Mouse (Mus musculus) urinary bladder, postnatal 4 days (tissue): ENCODE results near the gene Pclo.
"Not testable (repeated sequence)": the region's sequence is repeated elsewhere in the genome, so short reads cannot be mapped to it uniquely, and the experiment has no call there.

Experiments used
- DNase-seq, 2 experiments: peaks; one replicate each; pipeline ENCODE4 v3.0.0; 2021 to 2022; ENCODE audit warnings: low spot score in 2 of 2

Gene Pclo

DNA sequence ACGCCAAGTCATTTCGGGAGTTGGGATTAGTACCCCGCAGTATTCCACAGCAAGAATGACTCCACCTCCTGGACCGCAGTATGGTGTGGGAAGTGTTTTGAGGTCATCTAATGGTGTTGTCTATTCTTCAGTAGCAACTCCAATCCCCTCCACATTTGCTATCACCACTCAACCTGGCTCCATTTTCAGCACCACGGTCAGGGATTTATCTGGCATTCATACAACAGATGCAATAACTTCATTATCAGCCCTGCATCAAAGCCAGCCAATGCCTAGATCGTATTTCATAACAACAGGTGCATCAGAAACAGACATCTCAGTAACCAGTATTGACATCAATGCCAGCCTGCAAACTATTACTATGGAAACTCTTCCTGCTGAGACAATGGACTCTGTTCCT lies 165.7 kb downstream of the Pclo start:
- DNase-seq: no peak

DNA sequence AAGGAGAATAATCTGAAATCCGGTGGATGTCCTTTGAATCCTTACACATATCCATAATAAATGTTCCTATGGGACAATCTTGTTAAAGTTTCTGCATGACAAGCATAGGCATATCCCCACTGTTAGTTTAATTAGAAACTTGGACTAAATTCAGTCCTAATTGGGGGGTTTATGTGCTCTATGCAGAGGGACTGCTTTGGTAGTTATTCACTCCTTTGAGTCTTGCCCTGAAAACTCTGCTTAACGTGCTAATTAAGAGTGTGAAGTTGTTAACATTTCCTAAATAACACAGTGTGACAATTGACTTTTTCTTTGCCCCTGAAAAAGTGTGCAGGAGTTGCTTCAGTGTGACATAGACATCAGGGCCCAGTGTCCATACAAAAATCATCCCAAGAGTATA lies 177.3 kb downstream of the Pclo start:
- no peak for DNase-seq

DNA sequence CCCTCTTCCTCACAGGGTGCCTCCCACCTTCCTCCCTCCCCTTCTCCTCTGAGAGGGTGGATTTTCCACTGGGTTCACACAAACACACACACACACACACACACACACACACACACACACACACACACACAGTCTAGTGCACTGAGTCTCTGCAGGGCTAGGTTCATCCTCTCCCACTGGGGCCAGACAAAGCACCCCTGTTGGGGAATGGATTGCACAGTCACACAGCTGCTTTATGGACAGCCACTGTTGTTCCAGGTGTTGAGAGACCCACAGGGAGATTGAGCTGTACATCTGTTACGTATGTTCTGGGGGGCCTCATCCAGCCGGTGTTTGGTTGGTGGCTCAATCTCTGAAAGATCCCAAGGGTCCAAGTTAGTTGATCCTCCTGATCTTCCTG lies 182.0 kb downstream of the Pclo start:
- DNase-seq: no peak

DNA sequence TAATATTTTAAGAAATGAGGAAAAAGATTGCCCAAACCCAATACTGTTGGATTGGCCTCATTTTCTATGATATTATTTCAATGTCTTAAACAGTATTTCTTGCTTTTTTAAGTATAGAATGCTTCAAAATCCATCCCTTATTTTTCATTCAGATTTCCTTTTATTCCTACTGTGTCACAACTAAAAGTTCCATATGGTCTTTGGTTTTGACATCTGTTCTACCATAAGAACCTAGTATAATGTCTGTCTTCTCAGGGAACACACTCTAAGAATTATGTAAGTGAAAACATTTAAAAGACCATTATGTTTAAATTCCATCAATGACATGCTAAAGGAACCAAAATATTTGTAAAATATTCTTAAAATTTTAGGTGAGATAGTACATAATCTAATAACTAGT lies 186.2 kb downstream of the Pclo start:
- DNase-seq: no peak

DNA sequence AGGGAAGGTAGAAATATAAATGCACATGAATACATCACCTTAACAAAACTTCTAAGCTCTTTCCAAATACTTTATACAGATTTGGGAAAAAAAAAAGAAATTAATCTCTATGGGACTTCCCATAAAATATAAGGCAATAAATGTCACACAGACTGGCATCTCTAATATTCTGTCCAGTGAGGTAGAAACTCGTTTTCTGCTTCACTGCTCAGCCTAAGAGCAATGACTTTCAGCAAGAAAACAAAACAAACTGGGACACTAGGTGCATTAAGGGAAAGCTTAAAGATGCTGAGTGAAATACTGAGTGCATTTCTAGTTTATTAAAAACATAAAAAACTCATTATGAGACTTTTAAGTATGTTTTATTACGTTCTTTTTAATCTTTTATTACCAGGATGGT lies 190.7 kb downstream of the Pclo start:
- DNase-seq: no peak

DNA sequence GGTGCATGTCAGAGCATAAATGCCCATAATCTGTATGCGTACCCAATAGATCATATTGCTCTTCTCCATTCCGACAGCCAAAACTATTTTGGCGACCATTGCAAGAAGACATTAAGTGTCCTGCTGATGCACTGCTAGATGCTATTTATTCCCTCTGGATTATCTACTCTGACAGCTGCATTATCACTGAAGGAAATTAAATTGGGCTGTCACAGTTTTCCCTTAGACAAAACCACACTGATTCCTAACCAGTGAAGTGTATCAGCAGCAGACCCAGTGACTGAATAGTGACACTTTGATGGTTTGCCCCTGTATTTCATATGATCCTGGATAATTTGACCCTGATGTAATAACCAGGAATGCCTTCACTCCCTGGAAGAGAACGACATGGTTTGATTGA lies 192.6 kb downstream of the Pclo start:
- no peak for DNase-seq

DNA sequence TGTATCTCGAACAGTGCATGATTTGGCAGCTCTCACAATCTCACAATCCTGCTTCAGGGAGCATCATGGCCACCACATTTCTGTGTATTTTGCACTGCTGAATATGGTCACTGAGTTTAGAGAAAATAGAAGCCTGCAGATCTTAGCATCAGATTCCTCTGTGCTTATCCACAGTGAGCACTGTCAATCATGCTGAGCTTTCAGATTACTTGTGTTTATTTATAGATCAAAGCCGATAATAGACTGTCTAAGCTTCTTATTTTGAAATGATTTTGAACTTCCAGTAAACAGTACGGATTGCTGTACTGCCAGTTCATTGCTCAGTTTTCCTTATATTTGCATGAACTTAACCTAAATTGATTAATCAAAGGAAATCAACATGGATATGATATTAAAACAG lies 208.9 kb downstream of the Pclo start:
- DNase-seq: no peak

DNA sequence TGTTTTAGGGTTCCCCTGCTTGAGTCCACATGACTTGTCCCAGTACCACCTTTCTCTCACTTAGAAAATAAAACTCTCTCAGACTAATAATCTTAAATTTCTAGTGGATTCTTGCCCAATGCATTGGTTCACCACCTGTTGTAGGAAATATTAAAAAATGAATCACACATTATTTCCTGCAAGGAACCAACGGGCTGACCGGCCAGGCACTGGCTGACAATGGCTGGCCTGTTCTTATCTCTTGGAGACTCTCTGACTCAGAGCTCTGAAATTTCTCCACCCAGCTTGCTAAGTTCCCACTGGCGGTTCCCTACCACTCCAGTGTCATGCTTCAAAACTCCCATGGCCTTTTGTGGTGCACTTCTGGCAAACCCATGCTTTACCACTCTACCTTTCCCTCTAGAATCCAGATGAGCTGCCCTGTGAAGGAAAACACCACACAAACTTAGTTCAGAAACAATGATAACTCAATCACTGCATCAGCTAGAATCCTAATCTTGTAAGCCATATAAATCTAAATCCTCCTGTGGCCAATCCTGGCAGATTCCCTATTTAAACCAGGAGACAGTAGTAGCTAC lies 214.0 kb downstream of the Pclo start:
- no peak for DNase-seq

DNA sequence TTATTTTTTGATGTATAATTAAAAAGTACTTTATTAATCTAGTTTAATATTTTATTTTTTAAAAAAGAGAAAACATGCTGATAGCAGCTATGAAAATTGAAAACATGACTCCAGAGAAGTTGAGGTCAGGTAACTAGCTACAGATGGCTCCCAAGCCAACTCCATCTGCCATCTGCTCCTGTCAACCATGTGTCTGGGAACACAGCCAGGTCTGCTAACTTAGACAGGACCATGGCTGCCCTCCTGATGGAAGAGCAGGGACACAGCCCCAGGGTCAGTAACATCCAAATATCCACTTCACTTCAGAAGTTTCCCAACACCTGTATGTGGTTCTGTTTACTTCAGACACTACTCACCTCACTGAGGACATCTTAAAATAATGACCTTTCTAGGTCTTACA lies 236.2 kb downstream of the Pclo start:
- no peak for DNase-seq

DNA sequence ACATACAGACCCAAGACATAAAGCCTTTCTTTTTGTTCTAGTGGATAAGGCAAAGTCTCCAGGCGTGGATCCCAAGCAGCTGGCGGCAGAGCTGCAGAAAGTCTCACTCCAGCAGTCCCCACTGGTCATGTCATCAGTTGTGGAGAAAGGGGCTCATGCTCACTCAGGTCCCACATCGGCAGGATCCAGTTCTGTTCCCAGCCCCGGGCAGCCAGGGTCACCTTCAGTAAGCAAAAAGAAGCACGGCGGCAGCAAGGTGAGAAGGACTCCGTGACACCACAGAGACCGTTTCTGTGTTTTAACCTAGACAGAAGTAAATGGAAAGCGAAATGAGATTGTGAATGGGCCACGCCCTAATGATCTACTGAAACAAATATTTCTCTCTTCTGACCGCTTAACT lies 252.0 kb downstream of the Pclo start:
- no peak for DNase-seq

DNA sequence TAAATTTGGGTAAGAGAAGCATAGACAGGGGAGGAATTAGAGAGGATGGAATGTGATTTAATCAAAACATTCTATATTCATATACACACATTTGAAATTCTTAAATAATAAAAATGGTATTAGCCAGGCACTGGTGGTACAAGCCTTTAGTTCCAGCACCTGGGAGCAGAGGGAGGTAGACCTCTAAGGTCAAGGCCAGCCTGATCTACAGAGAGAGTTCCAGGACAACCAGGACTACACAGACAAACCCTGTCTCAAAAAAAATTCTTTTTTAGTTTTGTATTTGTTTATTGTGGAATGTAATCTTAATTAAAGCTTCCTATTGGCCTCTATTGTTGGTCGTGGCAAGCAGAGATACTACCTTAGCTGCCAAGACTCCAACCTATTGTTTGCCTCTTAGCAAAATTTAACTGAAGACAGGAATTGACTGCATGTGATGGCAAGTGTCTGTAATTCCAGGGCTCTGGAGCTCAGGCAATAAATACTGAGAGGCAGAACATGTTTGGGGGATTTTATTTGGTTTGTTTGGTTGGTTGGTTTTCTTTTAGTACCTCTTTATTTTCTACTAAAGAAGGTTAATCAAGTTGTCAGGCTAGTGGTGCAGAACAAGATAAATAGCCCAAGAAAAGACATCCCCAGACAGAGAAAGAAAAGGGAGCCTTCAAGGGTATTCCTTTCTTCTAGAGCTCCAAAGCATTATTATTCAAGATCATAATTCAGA lies 267.8 kb downstream of the Pclo start:
- DNase-seq: no peak

DNA sequence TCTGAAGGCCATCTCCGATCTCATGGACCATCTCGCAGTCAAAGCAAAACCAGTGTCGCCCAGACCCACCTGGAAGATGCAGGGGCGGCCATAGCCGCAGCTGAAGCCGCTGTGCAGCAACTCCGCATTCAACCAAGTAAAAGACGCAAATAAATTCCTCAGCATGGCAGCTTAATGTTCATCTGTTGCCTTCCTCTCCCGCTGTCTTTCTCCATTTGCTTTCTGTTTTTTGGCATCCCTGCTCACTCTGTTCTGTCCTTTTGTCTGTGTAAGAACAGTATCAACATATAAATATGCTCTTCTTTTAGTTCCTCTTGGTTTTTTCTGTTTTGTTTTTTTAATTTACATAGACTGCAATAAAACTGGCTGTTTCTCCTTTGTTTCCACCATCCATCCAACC lies 279.2 kb downstream of the Pclo start:
- DNase-seq: no peak

DNA sequence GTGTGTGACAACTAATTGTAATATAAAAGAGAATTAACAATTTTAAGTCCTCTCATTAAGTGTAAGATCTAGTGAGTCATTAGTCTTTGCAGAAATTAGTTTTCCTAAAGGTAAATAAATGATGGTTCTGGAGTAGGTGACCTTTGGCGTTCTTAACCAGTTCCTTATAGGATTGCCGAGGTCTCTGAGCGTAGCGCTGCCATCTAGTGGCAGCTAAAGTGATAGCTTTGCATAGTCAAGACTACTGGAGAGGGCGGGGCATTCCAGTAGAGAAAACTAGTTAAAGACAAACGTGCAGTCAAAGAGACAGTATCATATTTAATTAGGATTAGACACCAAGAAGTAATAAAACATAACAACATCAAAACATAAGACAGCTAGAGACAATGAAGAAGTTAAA lies 292.4 kb downstream of the Pclo start:
- DNase-seq: no peak

DNA sequence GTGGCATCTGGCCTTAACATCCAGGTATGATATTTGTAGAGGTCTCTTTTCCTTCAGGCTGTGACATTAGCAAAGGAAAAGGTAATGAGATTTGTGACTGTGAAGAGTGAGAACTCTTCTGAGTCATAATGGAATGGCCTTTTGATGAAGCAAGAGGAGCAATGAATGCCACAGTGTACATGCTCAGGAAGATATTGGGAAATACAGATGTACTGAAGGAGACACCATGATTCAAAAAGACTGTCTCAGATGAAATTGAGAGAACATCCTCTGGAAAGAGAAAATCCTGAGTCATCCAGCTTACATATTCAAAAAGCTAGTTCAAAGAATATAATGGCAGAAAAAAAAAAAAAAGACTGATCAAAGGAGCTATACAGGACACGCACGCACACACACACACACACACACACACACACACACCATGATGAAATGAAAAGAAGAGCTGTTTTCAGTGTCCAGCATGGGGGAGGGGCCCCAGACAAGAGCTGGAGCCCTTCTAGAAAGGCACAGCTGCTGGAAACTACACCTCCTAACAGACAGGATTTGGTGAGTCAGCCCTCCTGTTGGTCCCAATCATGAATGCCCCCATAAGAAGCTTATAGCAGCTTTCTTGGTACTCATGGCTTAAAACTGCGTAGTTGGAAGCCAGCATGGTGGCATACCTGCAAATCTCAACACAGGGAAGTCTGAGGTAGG lies 318.6 kb downstream of the Pclo start:
- DNase-seq: no peak

DNA sequence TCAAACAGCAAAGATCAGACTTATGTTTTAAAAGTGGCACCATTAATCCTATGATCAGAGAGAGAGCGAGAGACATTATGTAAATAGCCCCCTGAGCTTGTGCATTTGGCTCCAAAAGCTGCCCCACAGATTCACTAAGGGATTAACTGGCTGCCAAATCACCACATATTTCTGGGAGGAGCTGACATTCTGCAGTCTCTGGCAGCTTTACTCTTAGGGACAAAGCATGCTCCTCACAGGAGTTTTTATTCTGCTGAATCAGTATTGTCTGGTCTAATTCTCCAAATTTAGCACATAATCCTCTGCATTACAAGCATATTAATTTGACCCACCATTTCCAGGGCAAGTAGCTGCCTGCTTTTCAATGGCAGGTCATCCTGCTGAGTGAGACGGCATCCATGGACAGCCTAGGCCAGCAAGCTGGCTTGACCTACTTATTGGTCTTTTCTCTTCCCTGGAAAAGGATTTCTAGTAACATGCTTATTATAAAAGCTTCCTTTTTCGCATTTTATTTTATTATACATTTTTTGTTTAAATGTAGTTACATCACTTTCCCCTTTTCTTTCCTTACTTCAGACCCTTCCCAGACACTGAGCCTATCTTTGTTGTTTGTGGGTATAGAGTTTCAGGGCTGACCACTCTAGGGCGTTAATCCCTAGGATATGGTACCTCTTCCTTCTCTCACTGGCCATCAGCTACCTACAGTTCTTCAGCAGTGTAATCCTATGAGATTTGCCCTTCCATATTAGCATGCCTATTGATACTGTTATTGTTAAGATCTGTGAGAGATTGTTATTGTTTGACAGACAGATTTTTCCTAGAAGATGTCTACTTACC lies 319.7 kb downstream of the Pclo start:
- no peak for DNase-seq

DNA sequence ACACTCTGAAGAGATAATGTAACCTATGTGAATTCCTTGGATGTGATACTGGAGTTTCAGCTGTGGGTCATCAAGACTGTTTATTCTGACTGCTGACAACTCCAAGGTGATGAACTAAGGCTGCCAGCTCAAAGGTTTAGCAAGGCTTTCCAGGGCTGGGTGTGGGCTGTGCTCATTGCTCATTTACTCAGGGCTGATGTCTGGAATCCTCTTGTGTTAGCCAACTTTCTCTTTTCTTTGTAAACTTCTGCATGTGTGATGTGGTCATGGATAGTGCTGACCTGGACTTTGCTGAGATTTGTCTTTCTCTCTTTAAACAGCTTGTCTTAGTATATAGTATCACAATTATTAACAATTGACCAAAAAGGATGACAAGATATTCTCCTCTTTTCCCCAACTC lies 338.9 kb downstream of the Pclo start:
- DNase-seq: no peak

DNA sequence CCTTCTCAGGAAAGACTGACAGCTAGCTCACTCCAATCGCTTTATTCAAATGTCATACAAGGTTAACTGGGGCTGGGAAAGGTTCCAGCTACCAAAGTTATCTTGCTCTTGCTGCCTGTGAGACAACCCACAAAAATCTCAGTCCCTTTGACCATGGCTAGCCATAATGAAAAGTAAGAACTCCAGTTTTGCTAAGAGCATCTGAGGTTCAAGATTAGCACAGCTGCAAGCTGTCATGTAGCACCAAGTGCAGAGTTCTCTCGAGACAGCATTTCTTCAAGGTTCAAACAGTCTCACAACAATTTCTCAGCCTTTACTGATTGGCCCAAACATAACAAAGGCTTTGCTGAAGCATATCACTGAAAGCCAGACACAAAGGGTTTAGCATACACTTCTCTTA lies 370.6 kb downstream of the Pclo start:
- DNase-seq: not testable (repeated sequence)

DNA sequence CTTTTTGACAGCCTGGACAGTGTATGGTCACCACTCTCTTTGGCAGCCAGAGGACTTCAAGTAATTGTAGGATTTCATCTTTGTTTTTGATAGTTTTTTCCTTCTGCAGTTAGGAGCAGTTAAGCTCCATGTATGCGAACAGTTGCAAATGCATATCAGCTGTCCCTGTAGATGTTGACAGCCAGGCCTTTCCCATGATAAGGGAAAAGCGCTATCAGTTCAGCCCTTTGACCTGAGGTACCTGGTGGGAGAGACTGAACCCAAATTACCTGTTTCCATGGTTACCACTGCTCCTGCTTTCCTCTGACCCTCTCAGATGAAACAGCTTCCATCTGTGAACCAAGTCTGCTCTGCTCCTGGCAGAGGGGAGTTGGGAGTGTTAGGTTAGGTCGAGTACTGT lies 377.5 kb downstream of the Pclo start:
- DNase-seq: no peak

DNA sequence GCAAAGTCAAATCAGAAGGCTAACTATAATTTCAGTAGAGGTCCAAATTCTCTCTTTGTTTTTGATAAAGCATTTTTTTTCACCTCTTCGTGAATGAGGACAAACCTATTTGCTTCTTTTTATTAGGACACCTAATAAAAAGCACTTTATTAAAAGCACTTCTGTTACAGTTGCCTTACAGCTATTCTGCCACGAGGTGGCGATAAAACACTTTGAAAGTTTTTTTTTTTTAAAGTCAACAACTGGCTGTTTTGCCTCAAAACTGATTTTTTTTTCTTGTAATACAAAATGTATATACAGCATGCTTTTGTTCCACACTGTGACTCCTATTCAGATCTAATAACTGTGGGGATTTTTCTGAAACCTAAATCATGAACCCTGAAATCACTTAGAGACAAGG lies 388.8 kb downstream of the Pclo start:
- DNase-seq: not testable (repeated sequence)
